Mouse (Mus musculus): Measurements from ENCODE around the gene Tead1. TPM values are rescaled to one million over a fixed set of nuclear protein-coding genes. Genes with fewer than 3 reads are reported as not detected.
A peak's percentile ranks its signal among the peaks of the same experiment; 100 is the strongest.

The Tead1 gene
- polyA plus RNA-seq, 1 experiment from 2014 or later, result 32.6 TPM

GRCm38 (mm10) chr7:112955955-112956354 lies 276.8 kb downstream of the Tead1 start:
- no peak overlapping the region for H3K9ac ChIP-seq
- peak overlapping the region; percentile 93 for H3K4me2 ChIP-seq (replicated peaks)
- H3K9me3 ChIP-seq (replicated peaks), result no peaks in the 10 kb centered on the region
- H3K36me3 ChIP-seq, result no peaks in the 10 kb centered on the region
- ATAC-seq (ENCODE audit: insufficient number of reproducible peaks, low FRiP score, low TSS enrichment, low read depth), result no peak
- peaks cover 37% of the 10 kb centered on the region for H3K27me3 ChIP-seq
- peaks cover 35% of the 10 kb centered on the region for H3K4me1 ChIP-seq
- H3K27ac ChIP-seq (replicated peaks), result 0 out of 2 replicates have a peak overlapping the region, but pooled peaks have one; percentile 22
- H3K4me3 ChIP-seq (replicated peaks), result peak overlapping the region; percentile 54
- WGBS, result 23% methylated on average over 3 of the region's 3 CpGs

Small RNAs within 50 kb of the gene (microRNA-seq; reads per million reads assigned to microRNA genes)
- gene Gm44462 (ENCODE audit: borderline number of aligned reads), result not detected
